Mouse (Mus musculus) C2C12 (cell line): ENCODE measurements around the gene Cacna1e. TPM values are rescaled to one million over a fixed set of nuclear protein-coding genes. Genes with fewer than 3 reads are reported as not detected.

ENCODE experiments used
- H3K27me3 ChIP-seq: one replicate; pipeline ENCODE4 v1.6.1; 2011; ENCODE audit not compliant: control insufficient read depth, insufficient read depth, insufficient read length
- H3K36me3 ChIP-seq: one replicate; pipeline ENCODE4 v1.6.1; 2011; ENCODE audit not compliant: control insufficient read depth, insufficient read depth
- H3K4me3 ChIP-seq: one replicate; pipeline ENCODE4 v1.5.1; 2011; ENCODE audit warnings: mild to moderate bottlenecking, control low read depth; ENCODE audit not compliant: poor library complexity, insufficient read depth, severe bottlenecking
- H3K79me2 ChIP-seq: one replicate; pipeline ENCODE4 v1.6.1; 2011; ENCODE audit not compliant: control insufficient read depth, insufficient read depth
- H3K79me3 ChIP-seq: one replicate; pipeline ENCODE4 v1.6.1; 2011; ENCODE audit warnings: low read depth, control low read depth
- H3ac ChIP-seq: one replicate; pipeline ENCODE3; 2011; ENCODE audit warnings: low read depth; ENCODE audit not compliant: control insufficient read depth, insufficient read length
- CEBPB ChIP-seq: IDR thresholded peaks from one replicate; pipeline ENCODE4 v1.6.1; 2011; ENCODE audit warnings: low read depth, mild to moderate bottlenecking, control low read depth, moderate library complexity
- CTCF ChIP-seq: IDR thresholded peaks from one replicate; pipeline ENCODE4 v1.5.1; 2011; ENCODE audit not compliant: control insufficient read depth, insufficient read depth, insufficient read length
- FOSL1 ChIP-seq: IDR thresholded peaks from one replicate; pipeline ENCODE4 v1.8.0; 2011; ENCODE audit warnings: mild to moderate bottlenecking, low read length; ENCODE audit not compliant: poor library complexity, insufficient read depth, severe bottlenecking
- MAX ChIP-seq: IDR thresholded peaks from one replicate; pipeline ENCODE4 v1.6.1; 2011; ENCODE audit warnings: mild to moderate bottlenecking, control low read depth
- MYOD1 ChIP-seq: IDR thresholded peaks from one replicate; pipeline ENCODE4 v1.6.1; 2011; ENCODE audit warnings: low read depth; ENCODE audit not compliant: control insufficient read depth, insufficient read length
- MYOG ChIP-seq: IDR thresholded peaks from one replicate; pipeline ENCODE4 v1.6.1; 2011; ENCODE audit not compliant: control insufficient read depth, insufficient read length; ENCODE audit errors: extremely low read depth
- USF1 ChIP-seq: IDR thresholded peaks from one replicate; pipeline ENCODE4 v1.6.1; 2011; ENCODE audit warnings: low read depth, mild to moderate bottlenecking, control low read depth, moderate library complexity
- polyA plus RNA-seq: library from polyadenylated mRNA; unstranded; fragments of >200 nt; fragmentation: generic; extraction: Trizol; gene quantifications from one replicate; pipeline ENCODE4 v1.2.1, GENCODE M21; 2012; ENCODE audit warnings: missing spikeins

Cacna1e gene
- polyA plus RNA-seq, 1 experiment: not detected

GRCm38 (mm10) chr1:154798771-154799170 is 85.5 kb downstream of the Cacna1e start:
- H3K36me3 ChIP-seq: no peaks in the 10 kb centered on the region
- no peak overlapping the region for H3K4me3 ChIP-seq
- TF ChIP-seq FOSL1 (no peak), CEBPB (no peak), MAX (no peak), CTCF (no peak), MYOG (no peak), MYOD1 (no peak)
- H3ac ChIP-seq: no peak overlapping the region
- H3K79me2 ChIP-seq: no peaks in the 10 kb centered on the region
- peaks cover 4% of the 10 kb centered on the region for H3K27me3 ChIP-seq
- no peaks in the 10 kb centered on the region for H3K79me3 ChIP-seq

- H3K4me3 ChIP-seq: no peak overlapping the region
- TF ChIP-seq CEBPB (no peak), USF1 (no peak), MAX (no peak), MYOG (no peak), FOSL1 (no peak), CTCF (no peak)
- H3ac ChIP-seq: no peak overlapping the region
- H3K36me3 ChIP-seq: no peaks in the 10 kb centered on the region
- H3K79me3 ChIP-seq: no peaks in the 10 kb centered on the region
- H3K27me3 ChIP-seq: peaks cover 4% of the 10 kb centered on the region
- no peaks in the 10 kb centered on the region for H3K79me2 ChIP-seq
Measured at GRCm38 (mm10) chr1:154796685-154797084, 87.6 kb downstream of the Cacna1e start.

GRCm38 (mm10) chr1:154794518-154794951 is 89.8 kb downstream of the Cacna1e start:
- TF ChIP-seq MYOD1 (no peak), CTCF (no peak), FOSL1 (no peak), USF1 (no peak), CEBPB (no peak), MAX (no peak), MYOG (no peak)
- Histone ChIP-seq H3K27me3 (peaks cover 7% of the 10 kb centered on the region), H3K36me3 (no peaks in the 10 kb centered on the region), H3K4me3 (no peak overlapping the region), H3K79me2 (no peaks in the 10 kb centered on the region), H3K79me3 (no peaks in the 10 kb centered on the region), H3ac (no peak overlapping the region)

GRCm38 (mm10) chr1:154791544-154792174 is 92.6 kb downstream of the Cacna1e start:
- no peaks in the 10 kb centered on the region for H3K79me3 ChIP-seq
- TF ChIP-seq FOSL1: no peak
- TF ChIP-seq MYOD1: no peak
- TF ChIP-seq CTCF: no peak
- no peak for TF ChIP-seq USF1
- no peak for TF ChIP-seq MAX
- TF ChIP-seq CEBPB: no peak
- no peak for TF ChIP-seq MYOG
- no peaks in the 10 kb centered on the region for H3K79me2 ChIP-seq
- no peak overlapping the region for H3K4me3 ChIP-seq
- peaks cover 14% of the 10 kb centered on the region for H3K27me3 ChIP-seq
- H3ac ChIP-seq: no peak overlapping the region
- no peaks in the 10 kb centered on the region for H3K36me3 ChIP-seq

GRCm38 (mm10) chr1:154788491-154788890 is 95.8 kb downstream of the Cacna1e start:
- Histone ChIP-seq H3K79me3 (no peaks in the 10 kb centered on the region), H3K36me3 (no peaks in the 10 kb centered on the region), H3K4me3 (no peak overlapping the region), H3K79me2 (no peaks in the 10 kb centered on the region), H3K27me3 (peaks cover 14% of the 10 kb centered on the region), H3ac (no peak overlapping the region)
- TF ChIP-seq FOSL1 (no peak), CTCF (no peak), MYOD1 (no peak), MAX (no peak)

GRCm38 (mm10) chr1:154788069-154788468 is 96.2 kb downstream of the Cacna1e start:
- Histone ChIP-seq H3K4me3 (no peak overlapping the region), H3ac (no peak overlapping the region), H3K79me3 (no peaks in the 10 kb centered on the region), H3K79me2 (no peaks in the 10 kb centered on the region), H3K36me3 (no peaks in the 10 kb centered on the region), H3K27me3 (peaks cover 14% of the 10 kb centered on the region)
- no peak for TF ChIP-seq FOSL1
- no peak for TF ChIP-seq MAX
- TF ChIP-seq CTCF: peak; percentile 40
- no peak for TF ChIP-seq MYOD1
- peak; percentile 20 for TF ChIP-seq USF1
